Mouse (Mus musculus) C2C12 (cell line): ENCODE data around the gene Farp2.

ENCODE experiments used
- CEBPB ChIP-seq: IDR thresholded peaks from one replicate; pipeline ENCODE4 v1.6.1; 2011; ENCODE audit warnings: low read depth, mild to moderate bottlenecking, control low read depth, moderate library complexity
- CTCF ChIP-seq: IDR thresholded peaks from one replicate; pipeline ENCODE4 v1.5.1; 2011; ENCODE audit not compliant: control insufficient read depth, insufficient read depth, insufficient read length
- USF1 ChIP-seq: IDR thresholded peaks from one replicate; pipeline ENCODE4 v1.6.1; 2011; ENCODE audit warnings: low read depth, mild to moderate bottlenecking, control low read depth, moderate library complexity

GRCm38 (mm10) chr1:93567717-93568497, 56.0 kb downstream of the Farp2 start:
- no peak for TF ChIP-seq CTCF
- TF ChIP-seq USF1, result no peak
- TF ChIP-seq CEBPB, result no peak
